Mouse (Mus musculus) kidney, adult 2 months (tissue): ENCODE measurements around the gene Pik3cg. TPM values are rescaled to one million over a fixed set of nuclear protein-coding genes. Genes with fewer than 3 reads are reported as not detected.

Experiments used
- DNase-seq: peaks from one replicate; pipeline ENCODE4 v3.0.0; 2021
- H3K27ac ChIP-seq: fragments of 200-500 bp; 2 replicates; pipeline ENCODE4 v1.5.1; 2012; ENCODE audit warnings: low read depth, low read length, control low read depth, inconsistent platforms; ENCODE audit not compliant: insufficient read depth
- H3K27me3 ChIP-seq: fragments of 200-500 bp; replicated peaks from 2 replicates; pipeline ENCODE4 v1.6.1; 2012; ENCODE audit warnings: mild to moderate bottlenecking, moderate library complexity, low read length, inconsistent platforms; ENCODE audit not compliant: control insufficient read depth, insufficient read depth
- H3K36me3 ChIP-seq: fragments of 200-500 bp; 2 replicates; pipeline ENCODE4 v1.6.1; 2012; ENCODE audit warnings: mild to moderate bottlenecking, moderate library complexity, low read length, inconsistent platforms; ENCODE audit not compliant: control insufficient read depth, insufficient read depth
- H3K4me1 ChIP-seq: fragments of 200-500 bp; 2 replicates; pipeline ENCODE4 v1.6.1; 2011; ENCODE audit warnings: low read length; ENCODE audit not compliant: control insufficient read depth, insufficient read depth
- H3K4me3 ChIP-seq: fragments of 200-500 bp; 2 replicates; pipeline ENCODE4 v1.5.1; 2011; ENCODE audit warnings: mild to moderate bottlenecking, low read depth, low read length, control low read depth; ENCODE audit not compliant: insufficient read depth
- CTCF ChIP-seq: fragments of 200-500 bp; conservative IDR thresholded peaks from 2 replicates; pipeline ENCODE4 v1.5.1; 2011; ENCODE audit warnings: low read depth, mild to moderate bottlenecking, control low read depth, low read length, moderate library complexity, mixed read lengths; ENCODE audit not compliant: insufficient read depth, insufficient read length
- POLR2A ChIP-seq: fragments of 200-500 bp; IDR thresholded peaks from one replicate; pipeline ENCODE4 v1.6.1; 2011; ENCODE audit warnings: low read depth, low read length, control low read depth
- whole genome bisulfite sequencing: fragments of 180-500 bp; shearing (Covaris S2); methylation state at CpG from one replicate; pipeline ENCODE4 v1.1.7; 2018; 5-methylcytosine and 5-hydroxymethylcytosine counted together
- polyA plus RNA-seq: library from polyadenylated mRNA; depleted of rRNA; stranded (reverse); fragments of >200 nt; gene quantifications from 2 replicates; pipeline ENCODE4 v1.2.3, GENCODE M21; 2012

Pik3cg gene
- polyA plus RNA-seq, 1 experiment: 1.5 TPM

DNA sequence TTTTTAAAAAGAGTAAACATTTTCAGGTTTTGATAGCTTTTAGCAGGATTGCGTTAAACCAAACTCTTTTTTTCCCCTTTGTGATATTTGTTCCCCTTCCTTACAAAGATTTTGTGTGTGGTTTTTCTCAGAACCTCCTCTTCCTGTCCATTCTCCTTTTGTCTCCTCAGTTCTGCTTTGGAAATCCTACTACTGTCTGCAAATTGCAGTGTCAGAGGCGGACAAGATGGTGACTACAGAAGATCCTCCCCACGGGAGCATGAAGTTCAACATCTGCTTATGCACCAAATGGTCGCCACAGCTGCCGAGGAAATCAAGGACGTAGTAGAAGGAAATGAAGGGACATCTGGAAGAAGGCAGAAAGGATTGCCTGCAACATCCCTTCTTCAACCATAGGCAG lies 6.7 kb upstream of the Pik3cg start:
- H3K27me3 ChIP-seq: no peaks in the 10 kb centered on the region
- no peak for TF ChIP-seq POLR2A
- no peak for TF ChIP-seq CTCF
- no peak for DNase-seq
- H3K4me1 ChIP-seq: no peaks in the 10 kb centered on the region
- no peak overlapping the region for H3K4me3 ChIP-seq
- WGBS: 76% methylated on average over 6 of the region's 6 CpGs
- no peaks in the 10 kb centered on the region for H3K36me3 ChIP-seq
- H3K27ac ChIP-seq: no peak overlapping the region

DNA sequence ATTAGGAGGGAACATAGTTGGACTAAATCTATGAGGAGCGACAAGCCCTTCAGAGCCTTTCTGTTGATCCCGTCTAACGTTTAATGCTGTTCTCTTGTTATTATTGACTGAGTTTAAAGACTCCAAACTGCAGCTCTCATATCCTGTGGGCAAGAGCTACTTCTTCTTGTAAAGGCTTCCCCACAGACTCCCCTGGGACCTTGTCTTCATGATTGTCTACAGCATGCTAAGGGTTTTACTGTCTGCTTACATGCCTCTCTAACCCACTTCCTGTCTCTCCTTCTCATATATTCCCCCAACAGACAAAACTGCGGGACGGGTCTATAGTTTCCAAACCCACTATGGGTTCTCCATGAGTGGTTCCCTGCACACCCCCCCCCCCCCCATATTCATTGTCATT lies 4.2 kb upstream of the Pik3cg start:
- TF ChIP-seq POLR2A (no peak), CTCF (no peak)
- no peaks in the 10 kb centered on the region for H3K27me3 ChIP-seq
- no peaks in the 10 kb centered on the region for H3K36me3 ChIP-seq
- H3K4me3 ChIP-seq: no peak overlapping the region
- H3K4me1 ChIP-seq: no peaks in the 10 kb centered on the region
- no peak overlapping the region for H3K27ac ChIP-seq
- 81% methylated on average over 5 of the region's 5 CpGs for WGBS
- DNase-seq: no peak

DNA sequence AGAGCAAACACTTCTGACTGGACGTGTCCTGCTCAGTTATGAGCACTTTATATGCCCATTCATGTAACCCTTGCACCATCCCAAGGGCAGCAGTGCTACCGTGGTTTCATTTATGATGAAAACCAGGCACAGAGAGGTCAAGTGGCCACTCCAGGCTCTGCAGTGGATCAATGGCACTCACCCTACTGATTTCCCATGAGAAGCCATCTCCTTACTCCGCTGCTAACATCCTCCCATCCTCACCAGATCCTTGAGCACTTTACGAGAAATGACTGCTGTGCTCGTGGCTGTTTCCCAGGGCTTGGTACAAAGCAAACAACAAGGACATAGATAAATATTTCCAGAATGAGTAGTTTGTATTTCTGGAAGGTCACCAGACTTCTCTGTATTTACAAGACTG lies 3.7 kb upstream of the Pik3cg start:
- no peaks in the 10 kb centered on the region for H3K4me1 ChIP-seq
- no peaks in the 10 kb centered on the region for H3K27me3 ChIP-seq
- no peak for DNase-seq
- no peak for TF ChIP-seq CTCF
- no peak for TF ChIP-seq POLR2A
- H3K4me3 ChIP-seq: no peak overlapping the region
- H3K27ac ChIP-seq: no peak overlapping the region
- H3K36me3 ChIP-seq: no peaks in the 10 kb centered on the region
- WGBS: 83% methylated on average over 5 of the region's 5 CpGs

DNA sequence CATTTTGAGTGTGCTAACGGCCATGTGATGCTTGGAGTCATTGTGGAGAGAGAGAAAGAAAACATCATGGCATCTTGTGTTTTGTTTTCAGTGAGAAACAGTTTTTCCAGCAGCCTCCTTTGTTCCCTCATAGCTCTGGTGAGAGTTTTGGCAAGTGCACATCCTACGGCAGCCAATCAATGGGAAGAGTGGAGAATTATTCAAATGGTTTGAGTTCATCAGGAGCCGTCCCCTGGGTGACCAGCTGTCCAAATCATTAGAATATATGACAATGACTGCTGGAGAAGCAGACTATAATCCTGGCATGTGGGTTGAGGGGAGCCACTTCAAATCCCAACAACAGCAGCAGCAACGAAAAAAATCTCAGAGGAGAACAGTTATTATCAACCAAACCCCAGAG lies 2.8 kb upstream of the Pik3cg start:
- Histone ChIP-seq H3K27me3 (no peaks in the 10 kb centered on the region), H3K4me1 (no peaks in the 10 kb centered on the region), H3K4me3 (no peak overlapping the region), H3K27ac (no peak overlapping the region), H3K36me3 (no peaks in the 10 kb centered on the region)
- no peak for DNase-seq
- TF ChIP-seq POLR2A (no peak), CTCF (no peak)
- WGBS: 80% methylated on average over 4 of the region's 4 CpGs

DNA sequence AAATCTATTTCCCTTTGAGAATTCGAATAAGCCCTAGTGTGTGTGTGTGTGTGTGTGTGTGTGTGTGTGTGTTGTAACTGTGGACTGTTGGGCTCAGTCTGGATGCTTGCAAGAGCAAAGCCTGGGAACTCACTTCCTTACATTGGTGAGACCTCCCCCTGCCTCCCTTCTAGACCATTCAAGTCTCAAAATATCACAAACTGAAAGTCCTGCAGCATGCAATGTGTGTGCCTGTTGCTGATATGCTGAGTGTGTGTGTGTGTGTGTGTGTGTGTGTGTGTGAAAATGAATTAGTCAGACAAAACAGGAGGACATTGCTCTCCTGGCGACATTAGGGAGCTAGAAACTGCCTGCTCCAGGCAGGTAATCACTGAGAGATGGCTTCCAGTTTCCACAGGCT lies 492 bp upstream of the Pik3cg start:
- no peaks in the 10 kb centered on the region for H3K27me3 ChIP-seq
- DNase-seq: no peak
- TF ChIP-seq CTCF (no peak), POLR2A (no peak)
- H3K36me3 ChIP-seq: no peaks in the 10 kb centered on the region
- no peak overlapping the region for H3K4me3 ChIP-seq
- H3K27ac ChIP-seq: no peak overlapping the region
- WGBS: 45% methylated on average over 2 of the region's 2 CpGs
- H3K4me1 ChIP-seq: no peaks in the 10 kb centered on the region

DNA sequence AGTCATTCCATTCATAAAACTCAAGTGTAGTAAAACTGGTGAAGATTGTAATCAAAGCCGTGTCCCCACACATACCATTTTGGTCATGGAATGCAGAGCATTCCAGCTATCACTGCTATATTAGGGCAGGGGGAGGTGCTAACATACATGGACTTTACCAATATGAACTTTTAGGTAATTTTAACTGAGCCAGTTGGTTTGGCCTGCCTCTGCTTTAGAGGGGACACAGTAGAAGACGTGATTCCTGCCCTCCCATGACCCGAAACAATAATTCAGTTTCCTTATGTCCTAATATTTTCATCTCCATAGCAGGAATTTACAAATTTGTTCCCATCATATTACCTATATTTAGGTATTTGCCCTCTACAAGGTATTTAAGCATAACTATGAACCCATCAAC lies 1.3 kb downstream of the Pik3cg start:
- Histone ChIP-seq H3K36me3 (no peaks in the 10 kb centered on the region), H3K27me3 (no peaks in the 10 kb centered on the region; the same call in 1 of the 2 replicates), H3K4me3 (no peak overlapping the region), H3K27ac (no peak overlapping the region), H3K4me1 (no peaks in the 10 kb centered on the region)
- TF ChIP-seq CTCF: no peak
- no peak for TF ChIP-seq POLR2A
- 71% methylated on average over 3 of the region's 3 CpGs for WGBS
- DNase-seq: no peak

DNA sequence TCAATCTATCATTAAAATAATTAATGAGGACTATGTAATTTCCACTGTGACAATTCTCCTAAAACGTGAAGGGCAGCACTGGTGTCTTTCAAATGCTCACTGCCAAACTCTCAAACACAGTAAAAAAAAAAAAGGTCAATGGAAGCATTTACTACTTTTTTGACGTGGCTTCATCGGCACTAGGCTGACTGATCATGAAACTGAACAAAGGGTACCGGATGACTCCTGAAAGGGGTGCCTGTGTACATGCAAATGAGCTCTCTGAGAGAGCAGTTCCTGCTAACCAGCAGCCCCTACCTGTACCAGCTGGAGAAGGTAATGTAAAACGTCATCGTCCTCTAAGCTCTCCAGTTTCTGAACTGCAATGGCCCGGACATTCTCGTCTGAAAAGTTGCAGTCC lies 4.8 kb downstream of the Pik3cg start:
- no peaks in the 10 kb centered on the region for H3K36me3 ChIP-seq
- no peaks in the 10 kb centered on the region; the same call in 1 of the 2 replicates for H3K27me3 ChIP-seq
- no peaks in the 10 kb centered on the region for H3K4me1 ChIP-seq
- WGBS: 23% methylated on average over 8 of the region's 8 CpGs
- TF ChIP-seq CTCF: no peak
- H3K4me3 ChIP-seq: no peak overlapping the region
- DNase-seq: no peak
- no peak overlapping the region for H3K27ac ChIP-seq

DNA sequence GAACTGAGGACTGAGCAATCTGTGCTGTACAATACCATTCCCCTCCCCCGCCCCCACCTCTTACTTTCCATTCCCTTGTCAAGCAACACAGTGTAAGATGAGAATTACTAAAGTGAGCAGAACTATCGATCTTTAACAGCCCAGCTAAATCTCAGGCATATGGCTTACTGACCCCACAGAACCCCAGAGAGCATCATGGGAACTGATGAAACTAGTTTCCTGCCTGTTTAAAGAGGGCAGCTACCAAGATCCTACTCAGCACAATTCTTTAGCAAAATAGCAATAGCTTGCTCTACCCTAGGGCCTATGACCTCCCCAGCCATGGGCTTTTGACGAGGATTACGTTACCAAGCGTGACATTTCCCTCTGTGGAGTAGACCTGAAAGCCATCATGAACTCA lies 5.9 kb downstream of the Pik3cg start:
- no peak for DNase-seq
- no peak overlapping the region for H3K4me3 ChIP-seq
- WGBS: 84% methylated on average over 5 of the region's 5 CpGs
- no peaks in the 10 kb centered on the region for H3K4me1 ChIP-seq
- TF ChIP-seq POLR2A: no peak
- no peak for TF ChIP-seq CTCF
- no peaks in the 10 kb centered on the region for H3K36me3 ChIP-seq
- no peaks in the 10 kb centered on the region; the same call in 1 of the 2 replicates for H3K27me3 ChIP-seq
- no peak overlapping the region for H3K27ac ChIP-seq
